In genomic region chr4:136469941-136470346, GRCm38 (mm10) we compare ENCODE assay signal across 7 mouse cellular contexts. TPM values are rescaled to one million over a fixed set of nuclear protein-coding genes. Genes with fewer than 3 reads are reported as not detected.
DNase-seq lines count a peak whose midpoint lies in the region; ATAC-seq lines count a peak whose summit lies in the region.

No protein-coding gene starts in this region.

- H3K4me2 ChIP-seq in embryonic facial prominence, embryonic 12.5 days (replicated peaks), result peak overlapping the region; percentile 68

- peak overlapping the region; percentile 95 for H3K27ac ChIP-seq in embryonic facial prominence, embryonic 12.5 days
- peak overlapping the region; percentile 98 for H3K27ac ChIP-seq in midbrain, embryonic 10.5 days (replicated peaks)

- H3K27me3 ChIP-seq in embryonic facial prominence, embryonic 12.5 days, result no peaks in the 10 kb centered on the region; the same call in 1 of the 2 replicates
- peaks cover 15% of the 10 kb centered on the region for H3K27me3 ChIP-seq in midbrain, embryonic 10.5 days (ENCODE audit: low read depth, poor library complexity, severe bottlenecking)

- H3K9me3 ChIP-seq in embryonic facial prominence, embryonic 12.5 days, result no peaks in the 10 kb centered on the region
- H3K9me3 ChIP-seq in midbrain, embryonic 10.5 days (replicated peaks), result no peaks in the 10 kb centered on the region

- under 1% methylated on average over 42 of the region's 55 CpGs for WGBS in embryonic facial prominence, embryonic 12.5 days
- WGBS in midbrain, embryonic 10.5 days, result under 1% methylated on average over 32 of the region's 55 CpGs

- peaks cover 20% of the 10 kb centered on the region for H3K4me1 ChIP-seq in embryonic facial prominence, embryonic 12.5 days
- H3K4me1 ChIP-seq in midbrain, embryonic 10.5 days, result peaks cover 45% of the 10 kb centered on the region

- peak; percentile 73 for ATAC-seq in embryonic facial prominence, embryonic 12.5 days (ENCODE audit: insufficient number of reproducible peaks, insufficient read depth, low FRiP score, low TSS enrichment)

- H3K36me3 ChIP-seq in embryonic facial prominence, embryonic 12.5 days, result no peaks in the 10 kb centered on the region
- no peaks in the 10 kb centered on the region for H3K36me3 ChIP-seq in midbrain, embryonic 10.5 days

- peak; percentile 67 for DNase-seq in 3T3-L1 (ENCODE audit: low read depth, low spot score)
- peak; percentile 61 for DNase-seq in 416B (ENCODE audit: low read depth)
- peak; percentile 80 for DNase-seq in kidney, postnatal 14 days
- no peak for DNase-seq in midbrain, embryonic 10.5 days (ENCODE audit: low spot score)
- DNase-seq in c-Kit-positive CD71-positive TER-119-positive erythroid progenitor cells, embryonic 14.5 days (ENCODE audit: low spot score), result no peak
- DNase-seq in layer of hippocampus, postnatal 25 days (ENCODE audit: extremely low spot score in 1 of 2, low spot score in 1 of 2), result no peak

- peak overlapping the region; percentile 93 for H3K4me3 ChIP-seq in embryonic facial prominence, embryonic 12.5 days
- peak overlapping the region; percentile 96 for H3K4me3 ChIP-seq in midbrain, embryonic 10.5 days

- H3K9ac ChIP-seq in embryonic facial prominence, embryonic 12.5 days, result peak overlapping the region; percentile 92

RNA-seq across cellular contexts. Expression of gene Luzp1, which starts 0.4 kb away (rescaled TPM):
- 124 and 127 TPM in 2 replicates for polyA plus RNA-seq in embryonic facial prominence, embryonic 12.5 days (2016; fragmentation: Nextera tagmentation; extraction: Ambion mirVana)
- 119 and 135 TPM in 2 replicates for polyA plus RNA-seq in midbrain, embryonic 10.5 days (2016; fragmentation: Nextera tagmentation; extraction: Ambion mirVana)
- total RNA-seq in layer of hippocampus, postnatal 25 days (2021), result 10 to 100 TPM; 82.8 to 88.1 TPM

RNA-seq across cellular contexts. Expression of gene 6030445D17Rik, which starts 7.9 kb away (rescaled TPM):
- 0.09 and 0.34 TPM in 2 replicates for polyA plus RNA-seq in embryonic facial prominence, embryonic 12.5 days (2016; fragmentation: Nextera tagmentation; extraction: Ambion mirVana)
- polyA plus RNA-seq in midbrain, embryonic 10.5 days (2016; fragmentation: Nextera tagmentation; extraction: Ambion mirVana), result 0.23 and 0.37 TPM in 2 replicates
- under 1 TPM; 0.21 to 0.54 TPM for total RNA-seq in layer of hippocampus, postnatal 25 days (2021)

RNA-seq across cellular contexts. Expression of gene Htr1d, which starts 46.6 kb away (rescaled TPM):
- 0.36 and 0.75 TPM in 2 replicates for polyA plus RNA-seq in embryonic facial prominence, embryonic 12.5 days (2016; fragmentation: Nextera tagmentation; extraction: Ambion mirVana)
- polyA plus RNA-seq in midbrain, embryonic 10.5 days (2016; fragmentation: Nextera tagmentation; extraction: Ambion mirVana), result 0.23 and 0.39 TPM in 2 replicates
- under 1 TPM; 0.57 to 0.75 TPM for total RNA-seq in layer of hippocampus, postnatal 25 days (2021)

Comparison
In these comparisons a context has a peak if more than half of its experiments do, and no peak if none do; other contexts are left out.
1. DNase-seq: peak in 3T3-L1 (single experiment), 416B (single experiment) and kidney, postnatal 14 days (single experiment); none in midbrain, embryonic 10.5 days (single experiment), c-Kit-positive CD71-positive TER-119-positive erythroid progenitor cells, embryonic 14.5 days (single experiment) and layer of hippocampus, postnatal 25 days (0 of 2).